Mouse (Mus musculus) testis, adult 2 months (tissue): Measurements from ENCODE around the gene Snai3. TPM values are rescaled to one million over a fixed set of nuclear protein-coding genes. Genes with fewer than 3 reads are reported as not detected.

Source experiments
- H3K27ac ChIP-seq: fragments of 200-500 bp; 2 replicates; pipeline ENCODE4 v1.5.1; 2012; ENCODE audit warnings: low read depth, low read length; ENCODE audit not compliant: control insufficient read depth, insufficient read depth
- H3K27me3 ChIP-seq: fragments of 200-500 bp; 2 replicates; pipeline ENCODE4 v1.6.1; 2012; ENCODE audit warnings: mild to moderate bottlenecking, low read length, moderate library complexity; ENCODE audit not compliant: control insufficient read depth, insufficient read depth
- H3K36me3 ChIP-seq: fragments of 200-500 bp; 2 replicates; pipeline ENCODE4 v1.6.1; 2012; ENCODE audit warnings: mild to moderate bottlenecking, low read length; ENCODE audit not compliant: control insufficient read depth, insufficient read depth
- H3K4me1 ChIP-seq: fragments of 200-500 bp; 2 replicates; pipeline ENCODE4 v1.6.1; 2012; ENCODE audit warnings: low read length; ENCODE audit not compliant: control insufficient read depth, insufficient read depth
- H3K4me3 ChIP-seq: fragments of 200-500 bp; 2 replicates; pipeline ENCODE4 v1.5.1; 2012; ENCODE audit warnings: low read depth, mild to moderate bottlenecking, low read length, moderate library complexity, mixed read lengths; ENCODE audit not compliant: control insufficient read depth
- CTCF ChIP-seq: fragments of 200-500 bp; IDR thresholded peaks from 2 replicates; pipeline ENCODE4 v1.5.1; 2012; ENCODE audit warnings: low read depth, mild to moderate bottlenecking, inconsistent platforms, low read length, moderate library complexity; ENCODE audit not compliant: control insufficient read depth, insufficient read depth, insufficient replicate concordance
- POLR2A ChIP-seq: fragments of 200-500 bp; IDR thresholded peaks from 2 replicates; pipeline ENCODE4 v1.6.1; 2012; ENCODE audit warnings: low read depth, mild to moderate bottlenecking, inconsistent platforms, low read length, moderate library complexity; ENCODE audit not compliant: control insufficient read depth
- polyA plus RNA-seq: library from polyadenylated mRNA; depleted of rRNA; stranded (reverse); fragments of >200 nt; gene quantifications from 2 replicates; pipeline ENCODE4 v1.2.3, GENCODE M21; 2012

Gene Snai3
- polyA plus RNA-seq, 1 experiment, result 3.8 TPM

- no peaks in the 10 kb centered on the region for H3K36me3 ChIP-seq
- no peak overlapping the region for H3K4me3 ChIP-seq
- no peak overlapping the region for H3K27ac ChIP-seq
- no peak for TF ChIP-seq CTCF
- no peak for TF ChIP-seq POLR2A
- H3K4me1 ChIP-seq, result peaks cover 17% of the 10 kb centered on the region
- no peaks in the 10 kb centered on the region for H3K27me3 ChIP-seq
Measured at GRCm38 (mm10) chr8:122457171-122457570, 3.4 kb downstream of the Snai3 start.

DNA sequence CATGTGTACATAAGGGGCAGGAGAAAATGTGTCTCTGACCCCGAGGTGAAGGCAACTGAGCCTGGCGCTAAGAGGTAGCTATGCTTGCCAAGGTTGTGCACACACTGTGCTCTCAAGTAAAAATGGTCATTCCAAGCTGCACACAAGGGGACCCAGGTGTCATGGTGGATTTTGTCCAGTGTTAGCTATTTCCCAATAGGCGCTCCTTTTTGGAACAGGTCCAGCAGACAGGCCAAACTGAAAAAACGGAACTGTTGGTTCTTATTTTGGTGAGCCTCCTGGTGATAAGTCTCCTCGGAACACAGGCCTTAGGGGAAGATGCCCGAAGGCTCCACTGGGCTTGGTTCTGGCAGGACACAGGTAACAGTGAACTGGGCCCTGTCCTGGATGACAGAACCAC is 6.1 kb downstream of the Snai3 start:
- TF ChIP-seq CTCF, result no peak
- no peak overlapping the region for H3K4me3 ChIP-seq
- no peak overlapping the region for H3K27ac ChIP-seq
- H3K36me3 ChIP-seq, result no peaks in the 10 kb centered on the region
- H3K27me3 ChIP-seq, result no peaks in the 10 kb centered on the region
- peaks cover under 1% of the 10 kb centered on the region; the same call in 1 of the 2 replicates for H3K4me1 ChIP-seq

GRCm38 (mm10) chr8:122452154-122452553 is 8.4 kb downstream of the Snai3 start:
- Histone ChIP-seq H3K4me3 (no peak overlapping the region), H3K27me3 (no peaks in the 10 kb centered on the region), H3K27ac (no peak overlapping the region), H3K4me1 (no peaks in the 10 kb centered on the region; the same call in 1 of the 2 replicates), H3K36me3 (no peaks in the 10 kb centered on the region)
- TF ChIP-seq POLR2A, result no peak
- no peak for TF ChIP-seq CTCF

DNA sequence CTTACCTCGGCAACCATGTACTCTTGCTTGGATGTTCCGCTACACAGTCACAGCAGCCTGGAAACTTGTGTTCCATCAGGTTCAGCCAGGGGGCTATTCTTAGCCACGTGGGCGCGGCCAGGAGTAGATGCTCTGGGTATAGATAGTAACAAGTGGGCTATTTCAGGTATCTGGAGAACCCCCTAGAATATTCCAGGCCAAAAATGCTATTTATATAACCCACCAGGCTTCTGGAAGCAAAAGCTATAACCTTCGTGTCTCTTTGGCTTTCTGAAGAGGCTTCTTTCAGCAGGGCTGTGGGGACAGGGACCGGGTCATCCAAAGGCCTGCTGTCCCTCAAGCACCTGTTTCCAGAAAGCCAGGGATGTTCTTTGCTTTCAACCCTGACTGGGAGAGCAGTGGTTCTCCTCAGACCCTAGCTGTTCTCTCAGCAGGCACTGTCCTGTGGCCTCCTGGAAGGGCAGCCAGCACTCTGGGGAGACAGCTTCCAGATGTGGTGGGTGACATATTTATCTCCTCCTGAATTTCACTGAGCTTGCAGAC is 9.3 kb downstream of the Snai3 start:
- Histone ChIP-seq H3K4me1 (no peaks in the 10 kb centered on the region; the same call in 1 of the 2 replicates), H3K27ac (no peak overlapping the region), H3K4me3 (no peak overlapping the region), H3K27me3 (no peaks in the 10 kb centered on the region), H3K36me3 (no peaks in the 10 kb centered on the region)
- no peak for TF ChIP-seq CTCF
- TF ChIP-seq POLR2A, result no peak

- H3K36me3 ChIP-seq, result no peaks in the 10 kb centered on the region
- no peaks in the 10 kb centered on the region for H3K27me3 ChIP-seq
- H3K4me1 ChIP-seq, result peaks cover 9% of the 10 kb centered on the region
- H3K27ac ChIP-seq, result no peak overlapping the region
- TF ChIP-seq CTCF (no peak; the same call in 1 of the 2 replicates), POLR2A (no peak)
- H3K4me3 ChIP-seq, result no peak overlapping the region
Measured at GRCm38 (mm10) chr8:122445203-122445602, 15.3 kb downstream of the Snai3 start.

- H3K4me3 ChIP-seq, result peak overlapping the region; percentile 81
- peaks cover 9% of the 10 kb centered on the region for H3K4me1 ChIP-seq
- H3K27me3 ChIP-seq, result no peaks in the 10 kb centered on the region
- H3K36me3 ChIP-seq, result no peaks in the 10 kb centered on the region
- TF ChIP-seq POLR2A, result no peak
- no peak for TF ChIP-seq CTCF
- peak overlapping the region; percentile 56; the same call in 1 of the 2 replicates for H3K27ac ChIP-seq
Measured at GRCm38 (mm10) chr8:122444058-122444748, 16.3 kb downstream of the Snai3 start.

GRCm38 (mm10) chr8:122443262-122444006 is 17.1 kb downstream of the Snai3 start, which contains the start of gene Mvd:
Gene Mvd, minus strand, starts transcription at chr8:122443422.
- peak within 1 kb of the TSS; percentile 80 for H3K27ac ChIP-seq
- peak within 1 kb of the TSS; percentile 81 for H3K4me3 ChIP-seq
- TF ChIP-seq POLR2A, result peak; percentile 66
- TF ChIP-seq CTCF, result peak; percentile 51; the same call in 1 of the 2 replicates
- H3K27me3 ChIP-seq, result no peaks in the 10 kb centered on the region
- peaks cover 9% of the 10 kb centered on the region for H3K4me1 ChIP-seq
- no peaks in the 10 kb centered on the region for H3K36me3 ChIP-seq
